Mouse (Mus musculus) MEL (cell line): ENCODE data around the gene Bms1. TPM values are rescaled to one million over a fixed set of nuclear protein-coding genes. Genes with fewer than 3 reads are reported as not detected.

ENCODE experiments used
- CHD2 ChIP-seq: IDR thresholded peaks from 2 replicates; pipeline ENCODE4 v1.6.1; 2011; ENCODE audit warnings: low read length, improper control_type of control experiment
- EP300 ChIP-seq, 2 experiments: IDR thresholded peaks; 2 replicates each; pipeline ENCODE4 v1.6.1; 2011; ENCODE audit warnings: improper control_type of control experiment in 2 of 2, low read length in 2 of 2, low read depth in 1 of 2, mild to moderate bottlenecking in 1 of 2
- GATA1 ChIP-seq: IDR thresholded peaks from 2 replicates; pipeline ENCODE4 v1.6.1; 2011; ENCODE audit warnings: low read depth, low read length, improper control_type of control experiment
- MYB ChIP-seq: IDR thresholded peaks from 2 replicates; pipeline ENCODE4 v1.6.1; 2011; ENCODE audit warnings: mild to moderate bottlenecking, low read depth, low read length, improper control_type of control experiment
- POLR2AphosphoS5 ChIP-seq: IDR thresholded peaks from 2 replicates; pipeline ENCODE4 v1.6.1; 2012; ENCODE audit warnings: low read depth, borderline replicate concordance, mild to moderate bottlenecking, inconsistent platforms, low read length, moderate library complexity, mixed read lengths
- polyA plus RNA-seq, 2 experiments: library from polyadenylated mRNA; stranded (reverse) in 1 of 2; unstranded in 1 of 2; fragments of >175 nt in 1 of 2; fragments of >200 nt in 1 of 2; gene quantifications; 2 replicates each; pipeline versions ENCODE4 v1.2.1 to v1.2.4; 2012; ENCODE audit warnings: low replicate concordance in 2 of 2, low read depth in 1 of 2; ENCODE audit not compliant: insufficient read length in 2 of 2, insufficient read depth in 1 of 2, missing spikeins in 1 of 2
- total RNA-seq: library from RNA; depleted of rRNA; stranded (reverse); fragments of 300-350 nt; gene quantifications from 2 replicates; pipeline ENCODE4 v1.2.3, GENCODE M21; 2012; rRNA removed

The Bms1 gene
- total and polyA plus RNA-seq, 3 experiments: 100 to 384 (median 109) TPM

DNA sequence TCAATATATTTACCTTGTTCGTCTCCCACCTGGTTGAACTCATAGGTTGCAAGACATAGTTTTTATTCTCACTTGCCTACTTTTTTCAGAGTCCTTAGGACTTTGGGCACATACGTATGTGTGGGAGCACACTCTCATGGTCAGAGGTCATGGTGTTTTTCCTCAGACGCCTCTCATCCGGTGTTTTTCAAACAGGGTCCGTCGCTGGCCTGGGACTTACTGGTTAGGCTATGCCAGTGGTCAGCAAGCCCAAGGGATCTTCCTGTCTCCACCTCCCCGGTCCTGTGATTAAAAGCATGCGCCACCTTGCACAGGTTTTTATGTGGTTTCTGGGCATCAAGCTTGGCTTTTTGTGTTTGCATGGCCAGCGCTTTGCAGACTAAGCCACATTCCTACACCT is 85.4 kb downstream of the Bms1 start (continued):
- TF ChIP-seq GATA1 (no peak), CHD2 (no peak), MYB (no peak), POLR2AphosphoS5 (no peak), EP300 (IDR thresholded peaks at IDR 0.05; ENCODE audit: low read depth in 1 of 2, low read length in 2 of 2) (no peak)

Other genes with a start within 250 kb of the Bms1 start
- not detected in 2 replicates for gene Ret, start 221.8 kb downstream of the Bms1 start, total RNA-seq
- not detected for gene Ret, start 221.8 kb downstream of the Bms1 start, polyA plus RNA-seq
- gene Zfp248, start 36.1 kb upstream of the Bms1 start, total RNA-seq: 2.3 and 2.8 TPM in 2 replicates
- gene Zfp248, start 36.1 kb upstream of the Bms1 start, polyA plus RNA-seq: 1 to 10 TPM in 1 of 2 experiments, not detected in 1; 3.0 TPM
- gene Zfp9, start 59.8 kb upstream of the Bms1 start, total RNA-seq: 0.72 and 1.2 TPM in 2 replicates
- 1 to 10 TPM in 1 of 2 experiments, not detected in 1; 1.1 TPM for gene Zfp9, start 59.8 kb upstream of the Bms1 start, polyA plus RNA-seq
- gene Ankrd26, start 142.8 kb upstream of the Bms1 start, total RNA-seq: 11.1 and 12.7 TPM in 2 replicates
- gene Ankrd26, start 142.8 kb upstream of the Bms1 start, polyA plus RNA-seq: 10 to 100 TPM; 14.1 to 27.8 TPM